Mouse (Mus musculus) kidney, embryonic 14.5 days (tissue): Measurements from ENCODE around the gene Aqp9. TPM values are rescaled to one million over a fixed set of nuclear protein-coding genes. Genes with fewer than 3 reads are reported as not detected.
A peak's percentile ranks its signal among the peaks of the same experiment; 100 is the strongest.

ENCODE experiments used
- ATAC-seq: fragments of 200-750 bp; cut with Nextera tagmentation; 2 replicates; pipeline ENCODE4 v1.8.0; 2017; ENCODE audit warnings: moderate number of reproducible peaks, mild to moderate bottlenecking, moderate TSS enrichment, moderate library complexity; ENCODE audit not compliant: low FRiP score, low TSS enrichment
- H3K27ac ChIP-seq: fragments of 300-500 bp; sonication (generic); 2 replicates; pipeline ENCODE4 v1.5.1; 2014; ENCODE audit warnings: low read depth, mild to moderate bottlenecking, low read length, moderate library complexity, mixed read lengths
- H3K27me3 ChIP-seq: fragments of 300-500 bp; sonication (generic); 2 replicates; pipeline ENCODE4 v1.6.1; 2014; ENCODE audit warnings: mild to moderate bottlenecking, low read length; ENCODE audit not compliant: control insufficient read depth, insufficient read depth
- H3K36me3 ChIP-seq: fragments of 300-500 bp; sonication (generic); 2 replicates; pipeline ENCODE4 v1.6.1; 2014; ENCODE audit warnings: low read length, mixed read lengths; ENCODE audit not compliant: control insufficient read depth, insufficient read depth
- H3K4me1 ChIP-seq: fragments of 300-500 bp; sonication (generic); 2 replicates; pipeline ENCODE4 v1.6.1; 2014; ENCODE audit warnings: low read length, mixed read lengths; ENCODE audit not compliant: control insufficient read depth, insufficient read depth
- H3K4me2 ChIP-seq: fragments of 300-500 bp; sonication (generic); replicated peaks from 2 replicates; pipeline ENCODE4 v1.6.1; 2014; ENCODE audit warnings: low read depth, mild to moderate bottlenecking, low read length
- H3K4me3 ChIP-seq: fragments of 300-500 bp; sonication (generic); 2 replicates; pipeline ENCODE4 v1.5.1; 2014; ENCODE audit warnings: mild to moderate bottlenecking, low read length
- H3K9ac ChIP-seq: fragments of 300-500 bp; sonication (generic); 2 replicates; pipeline ENCODE4 v1.6.1; 2014; ENCODE audit warnings: low read depth, mild to moderate bottlenecking, low read length, moderate library complexity
- H3K9me3 ChIP-seq: fragments of 300-500 bp; sonication (generic); 2 replicates; pipeline ENCODE4 v1.6.1; 2016; ENCODE audit warnings: low read length; ENCODE audit not compliant: control insufficient read depth
- WGBS: fragments of 180-500 bp; shearing (Covaris S2); extraction: QIAGEN DNeasy Blood & Tissue Kit; methylation state at CpG from one replicate; pipeline ENCODE4 v1.1.7; 2014; 5-methylcytosine and 5-hydroxymethylcytosine counted together
- polyA plus RNA-seq: library from polyadenylated mRNA; unstranded; fragments of >200 nt; fragmentation: Nextera tagmentation; extraction: Ambion mirVana; gene quantifications from 2 replicates; pipeline ENCODE4 v1.2.1, GENCODE M21; 2014

The Aqp9 gene
- 0.14 and 0.27 TPM in 2 replicates for polyA plus RNA-seq

- Histone ChIP-seq H3K9ac (no peak within 1 kb of the TSS), H3K27ac (no peak within 1 kb of the TSS), H3K36me3 (no peaks in the 10 kb centered on the region), H3K27me3 (no peaks in the 10 kb centered on the region), H3K4me2 (peak within 1 kb of the TSS; percentile 8; the same call in 1 of the 2 replicates), H3K4me3 (no peak within 1 kb of the TSS), H3K9me3 (no peaks in the 10 kb centered on the region), H3K4me1 (no peaks in the 10 kb centered on the region)
- WGBS: 35% methylated on average over 12 of the region's 12 CpGs
- ATAC-seq: no peak
Measured at GRCm38 (mm10) chr9:71168511-71168910, at the start of gene Aqp9. Aqp9 (minus strand) TSS chr9:71168682.

GRCm38 (mm10) chr9:71217793-71218095, 49.3 kb upstream of the Aqp9 start:
- Histone ChIP-seq H3K4me3 (peak overlapping the region; percentile 66), H3K27me3 (peaks cover 10% of the 10 kb centered on the region; the same call in 1 of the 2 replicates), H3K36me3 (no peaks in the 10 kb centered on the region), H3K9ac (peak overlapping the region; percentile 76; the same call in 1 of the 2 replicates), H3K9me3 (no peaks in the 10 kb centered on the region), H3K4me2 (peak overlapping the region; percentile 78), H3K27ac (no peak overlapping the region; the same call in 1 of the 2 replicates), H3K4me1 (0 out of 2 replicates have a peak, but pooled peaks cover 5% of the 10 kb centered on the region)
- 7% methylated on average over 5 of the region's 5 CpGs for WGBS
- ATAC-seq: 0 out of 2 replicates have a peak, but pooled peaks have one; percentile 13

GRCm38 (mm10) chr9:71216996-71217792, 48.7 kb upstream of the Aqp9 start:
- H3K9ac ChIP-seq: peak overlapping the region; percentile 76; the same call in 1 of the 2 replicates
- H3K9me3 ChIP-seq: no peaks in the 10 kb centered on the region
- H3K4me1 ChIP-seq: 0 out of 2 replicates have a peak, but pooled peaks cover 5% of the 10 kb centered on the region
- peak overlapping the region; percentile 78 for H3K4me2 ChIP-seq
- H3K36me3 ChIP-seq: no peaks in the 10 kb centered on the region
- H3K4me3 ChIP-seq: peak overlapping the region; percentile 66
- ATAC-seq: peak; percentile 53; the same call in 1 of the 2 replicates
- H3K27me3 ChIP-seq: peaks cover 10% of the 10 kb centered on the region; the same call in 1 of the 2 replicates
- H3K27ac ChIP-seq: no peak overlapping the region; the same call in 1 of the 2 replicates
- WGBS: under 1% methylated on average over 20 of the region's 20 CpGs

- Histone ChIP-seq H3K27ac (peak overlapping the region; percentile 49), H3K9ac (peak overlapping the region; percentile 76), H3K4me1 (0 out of 2 replicates have a peak, but pooled peaks cover 5% of the 10 kb centered on the region), H3K36me3 (no peaks in the 10 kb centered on the region), H3K4me2 (peak overlapping the region; percentile 78), H3K27me3 (peaks cover 10% of the 10 kb centered on the region; the same call in 1 of the 2 replicates), H3K9me3 (no peaks in the 10 kb centered on the region), H3K4me3 (peak overlapping the region; percentile 66)
- under 1% methylated on average over 57 of the region's 57 CpGs for WGBS
- peak; percentile 44 for ATAC-seq
Measured at GRCm38 (mm10) chr9:71216036-71216995, 47.8 kb upstream of the Aqp9 start.

- Histone ChIP-seq H3K9ac (peak within 1 kb of the TSS; percentile 76), H3K27me3 (peaks cover 10% of the 10 kb centered on the region; the same call in 1 of the 2 replicates), H3K4me2 (peak within 1 kb of the TSS; percentile 78), H3K27ac (peak within 1 kb of the TSS; percentile 49), H3K9me3 (no peaks in the 10 kb centered on the region), H3K4me1 (0 out of 2 replicates have a peak, but pooled peaks cover 5% of the 10 kb centered on the region), H3K36me3 (no peaks in the 10 kb centered on the region), H3K4me3 (peak within 1 kb of the TSS; percentile 66)
- WGBS: 1% methylated on average over 72 of the region's 97 CpGs
- ATAC-seq: peak; percentile 86
Measured at GRCm38 (mm10) chr9:71215248-71216035, 47.0 kb upstream of the Aqp9 start, which contains the start of gene Aldh1a2. Aldh1a2 (plus strand) TSS chr9:71215789.

GRCm38 (mm10) chr9:71213636-71214035, 45.2 kb upstream of the Aqp9 start:
- Histone ChIP-seq H3K4me3 (no peak overlapping the region), H3K4me1 (no peaks in the 10 kb centered on the region), H3K9ac (no peak overlapping the region), H3K4me2 (no peak overlapping the region), H3K27ac (no peak overlapping the region), H3K36me3 (no peaks in the 10 kb centered on the region), H3K27me3 (peaks cover 10% of the 10 kb centered on the region; the same call in 1 of the 2 replicates), H3K9me3 (no peaks in the 10 kb centered on the region)
- no peak for ATAC-seq
- WGBS: 30% methylated on average over 4 of the region's 4 CpGs

- no peaks in the 10 kb centered on the region for H3K9me3 ChIP-seq
- no peak overlapping the region for H3K27ac ChIP-seq
- 10% methylated on average over 2 of the region's 2 CpGs for WGBS
- H3K4me2 ChIP-seq: no peak overlapping the region
- peaks cover 9% of the 10 kb centered on the region; the same call in 1 of the 2 replicates for H3K27me3 ChIP-seq
- H3K36me3 ChIP-seq: no peaks in the 10 kb centered on the region
- no peak for ATAC-seq
- H3K4me1 ChIP-seq: no peaks in the 10 kb centered on the region
- no peak overlapping the region for H3K9ac ChIP-seq
- no peak overlapping the region for H3K4me3 ChIP-seq
Measured at GRCm38 (mm10) chr9:71210870-71211269, 42.4 kb upstream of the Aqp9 start.

GRCm38 (mm10) chr9:71209299-71209698, 40.8 kb upstream of the Aqp9 start:
- no peak for ATAC-seq
- H3K27ac ChIP-seq: no peak overlapping the region
- no peak overlapping the region for H3K9ac ChIP-seq
- H3K4me2 ChIP-seq: no peak overlapping the region
- no peaks in the 10 kb centered on the region for H3K27me3 ChIP-seq
- no peak overlapping the region for H3K4me3 ChIP-seq
- H3K9me3 ChIP-seq: no peaks in the 10 kb centered on the region
- WGBS: 68% methylated on average over 3 of the region's 3 CpGs
- H3K4me1 ChIP-seq: no peaks in the 10 kb centered on the region
- H3K36me3 ChIP-seq: no peaks in the 10 kb centered on the region
